Mouse (Mus musculus): ENCODE measurements at regions not wholly inside any gene's neighbourhood (a gene's known extent, or its start where the extent isn't known, plus 50 kb on each side); places are given as distances from the start of the nearest gene placed in this dataset.

DNA sequence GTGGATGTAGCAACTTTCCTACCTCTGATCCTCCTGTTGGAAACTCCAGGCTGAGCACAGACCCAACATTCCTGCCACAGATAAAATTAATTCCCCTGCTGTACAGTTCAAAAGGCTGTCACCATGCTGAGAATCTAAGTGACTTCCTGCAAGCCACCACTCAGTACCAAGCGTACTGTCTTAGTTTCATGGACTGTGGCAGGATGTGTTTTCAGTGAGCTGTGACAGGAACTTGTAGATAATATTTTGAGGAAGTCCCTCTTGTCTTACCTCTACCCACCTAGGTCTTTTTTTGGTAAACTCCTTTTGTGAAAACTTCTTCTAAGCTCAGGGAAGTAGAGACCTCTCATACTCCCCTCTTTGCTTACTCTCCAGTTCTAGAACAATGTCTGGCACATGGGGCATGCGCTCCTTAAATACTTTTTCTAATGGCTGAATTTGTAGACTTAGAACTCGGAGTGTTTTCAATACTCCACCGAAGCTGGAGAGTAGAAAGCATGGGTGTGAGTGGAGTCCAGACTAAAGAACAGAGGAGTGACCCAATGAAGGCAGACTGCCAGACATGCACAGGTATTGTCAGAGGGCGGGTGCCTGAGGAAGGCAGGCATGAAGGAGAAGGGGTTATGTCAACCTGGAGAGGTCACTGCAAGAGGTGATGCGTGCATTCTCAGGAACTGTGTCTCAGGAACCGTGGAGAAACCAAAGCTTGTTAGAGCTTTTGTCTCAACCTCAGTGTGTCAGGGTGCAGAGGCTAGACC, 53.7 kb upstream of the Atp1b1 start:
- no peak overlapping the region for H3K27ac ChIP-seq
- no peak for ATAC-seq (ENCODE audit: insufficient read depth)
- no peak overlapping the region for H3K4me3 ChIP-seq (ENCODE audit: insufficient read depth in 1 of 2, low read depth in 2 of 2, low read length in 2 of 2)
- H3K4me2 ChIP-seq (ENCODE audit: low read depth) = no peak overlapping the region
- 47% methylated on average over 7 of the region's 7 CpGs for WGBS (ENCODE audit: insufficient replicate concordance)
- no peak for DNase-seq (ENCODE audit: low read depth in 3 of 3, low spot score in 3 of 3)
- TF ChIP-seq CTCF (IDR thresholded peaks at IDR 0.05; ENCODE audit: low read depth) (no peak), EP300 (IDR thresholded peaks at IDR 0.05; ENCODE audit: low read depth) (no peak)
- no peaks in the 10 kb centered on the region for H3K4me1 ChIP-seq (replicated peaks; ENCODE audit: control insufficient read depth in 2 of 2, insufficient read depth in 2 of 2, low read length in 1 of 2)
- H3K9ac ChIP-seq (replicated peaks) = no peak overlapping the region
- H3K27me3 ChIP-seq (ENCODE audit: control insufficient read depth, insufficient read depth, low read length) = no peaks in the 10 kb centered on the region
- no peaks in the 10 kb centered on the region for H3K36me3 ChIP-seq (replicated peaks; ENCODE audit: control insufficient read depth, insufficient read depth, low read depth)
- H3K9me3 ChIP-seq (ENCODE audit: control insufficient read depth, low read length) = no peaks in the 10 kb centered on the region

DNA sequence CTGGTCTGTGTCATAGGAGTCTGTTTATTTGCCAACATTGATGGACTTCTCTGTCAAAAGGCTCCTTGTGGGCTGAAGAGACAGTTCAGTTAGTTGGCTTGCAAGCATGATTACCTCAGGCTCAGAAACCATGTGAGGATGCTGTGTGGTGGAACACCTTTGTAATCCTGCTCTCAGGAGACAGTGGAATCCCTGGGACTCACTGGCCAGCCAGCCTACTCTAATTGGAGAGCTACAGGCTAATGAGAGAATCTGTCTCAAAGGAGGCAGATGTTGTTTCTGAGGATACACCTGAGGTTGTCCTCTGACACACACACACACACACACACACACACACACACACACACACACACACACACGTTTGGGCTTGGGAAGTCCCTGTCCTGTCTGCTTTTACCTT, 51.1 kb upstream of the Atp1b1 start:
- TF ChIP-seq CTCF (IDR thresholded peaks at IDR 0.05; ENCODE audit: low read depth) = no peak
- no peak for TF ChIP-seq EP300 (IDR thresholded peaks at IDR 0.05; ENCODE audit: low read depth)
- Histone ChIP-seq H3K4me2 (ENCODE audit: low read depth) (no peak overlapping the region), H3K27me3 (ENCODE audit: control insufficient read depth, insufficient read depth, low read length) (no peaks in the 10 kb centered on the region), H3K36me3 (replicated peaks; ENCODE audit: control insufficient read depth, insufficient read depth, low read depth) (no peaks in the 10 kb centered on the region), H3K9me3 (ENCODE audit: control insufficient read depth, low read length) (no peaks in the 10 kb centered on the region), H3K4me3 (ENCODE audit: insufficient read depth in 1 of 2, low read depth in 2 of 2, low read length in 2 of 2) (no peak overlapping the region), H3K27ac (no peak overlapping the region), H3K4me1 (replicated peaks; ENCODE audit: control insufficient read depth in 2 of 2, insufficient read depth in 2 of 2, low read length in 1 of 2) (no peaks in the 10 kb centered on the region), H3K9ac (replicated peaks) (no peak overlapping the region)
- ATAC-seq (ENCODE audit: insufficient read depth) (no peak), DNase-seq (ENCODE audit: low read depth in 3 of 3, low spot score in 3 of 3) (no peak)
- WGBS (ENCODE audit: insufficient replicate concordance) = 27% methylated on average over 1 of the region's 1 CpGs

- no peak overlapping the region for H3K27ac ChIP-seq
- DNase-seq (ENCODE audit: low read depth in 3 of 3, low spot score in 3 of 3) = no peak
- H3K9ac ChIP-seq (replicated peaks) = no peak overlapping the region
- WGBS (ENCODE audit: insufficient replicate concordance) = 63% methylated on average over 8 of the region's 8 CpGs
- no peaks in the 10 kb centered on the region for H3K36me3 ChIP-seq (replicated peaks; ENCODE audit: control insufficient read depth, insufficient read depth, low read depth)
- no peak overlapping the region for H3K4me2 ChIP-seq (ENCODE audit: low read depth)
- no peak for ATAC-seq (ENCODE audit: insufficient read depth)
- H3K4me1 ChIP-seq (replicated peaks; ENCODE audit: control insufficient read depth in 2 of 2, insufficient read depth in 2 of 2, low read length in 1 of 2) = no peaks in the 10 kb centered on the region
- no peaks in the 10 kb centered on the region for H3K9me3 ChIP-seq (ENCODE audit: control insufficient read depth, low read length)
- no peaks in the 10 kb centered on the region for H3K27me3 ChIP-seq (ENCODE audit: control insufficient read depth, insufficient read depth, low read length)
- H3K4me3 ChIP-seq (ENCODE audit: insufficient read depth in 1 of 2, low read depth in 2 of 2, low read length in 2 of 2) = no peak overlapping the region
- no peak for TF ChIP-seq CTCF (IDR thresholded peaks at IDR 0.05; ENCODE audit: low read depth)
- no peak for TF ChIP-seq EP300 (IDR thresholded peaks at IDR 0.05; ENCODE audit: low read depth)
Measured at GRCm38 (mm10) chr1:164508556-164508955, 50.4 kb upstream of the Atp1b1 start.

DNA sequence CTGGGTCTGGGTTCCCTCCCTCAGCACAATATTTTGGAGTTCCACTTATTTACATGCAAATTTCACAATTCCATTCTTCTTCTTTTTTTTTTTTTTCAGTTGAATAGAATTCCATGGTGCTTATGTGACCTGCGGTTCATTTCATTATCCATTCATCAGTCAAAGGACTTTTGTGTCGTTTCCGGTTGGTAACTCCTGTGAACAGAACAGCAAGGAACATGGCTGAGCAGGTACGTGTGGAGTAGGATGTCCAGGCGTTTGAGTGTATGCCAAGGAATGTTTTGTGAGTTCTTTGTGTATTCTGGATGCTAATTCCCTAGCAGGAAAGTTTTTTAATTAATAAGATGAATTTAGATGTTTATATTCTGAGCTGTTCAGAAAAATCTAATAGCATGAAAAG, 50.0 kb upstream of the Atp1b1 start:
- no peaks in the 10 kb centered on the region for H3K36me3 ChIP-seq (replicated peaks; ENCODE audit: control insufficient read depth, insufficient read depth, low read depth)
- H3K27ac ChIP-seq = no peak overlapping the region
- ATAC-seq (ENCODE audit: insufficient read depth) (no peak), DNase-seq (ENCODE audit: low read depth in 3 of 3, low spot score in 3 of 3) (no peak)
- no peak overlapping the region for H3K9ac ChIP-seq (replicated peaks)
- no peaks in the 10 kb centered on the region for H3K27me3 ChIP-seq (ENCODE audit: control insufficient read depth, insufficient read depth, low read length)
- WGBS (ENCODE audit: insufficient replicate concordance) = 54% methylated on average over 5 of the region's 5 CpGs
- no peak overlapping the region for H3K4me3 ChIP-seq (ENCODE audit: insufficient read depth in 1 of 2, low read depth in 2 of 2, low read length in 2 of 2)
- no peak overlapping the region for H3K4me2 ChIP-seq (ENCODE audit: low read depth)
- no peak for TF ChIP-seq EP300 (IDR thresholded peaks at IDR 0.05; ENCODE audit: low read depth)
- TF ChIP-seq CTCF (IDR thresholded peaks at IDR 0.05; ENCODE audit: low read depth) = no peak
- no peaks in the 10 kb centered on the region for H3K4me1 ChIP-seq (replicated peaks; ENCODE audit: control insufficient read depth in 2 of 2, insufficient read depth in 2 of 2, low read length in 1 of 2)
- no peaks in the 10 kb centered on the region for H3K9me3 ChIP-seq (ENCODE audit: control insufficient read depth, low read length)
